Mouse (Mus musculus): ENCODE data around the gene Efna5.

- TF ChIP-seq POLR2A (IDR thresholded peaks at IDR 0.05; ENCODE audit: extremely low read depth, insufficient read depth, low read length) (no peak), CTCF (IDR thresholded peaks at IDR 0.05; ENCODE audit: low read depth, low read length) (no peak)
Observed at GRCm38 (mm10) chr17:62746827-62747226, 134.3 kb downstream of the Efna5 start.
